In the genomic region with DNA sequence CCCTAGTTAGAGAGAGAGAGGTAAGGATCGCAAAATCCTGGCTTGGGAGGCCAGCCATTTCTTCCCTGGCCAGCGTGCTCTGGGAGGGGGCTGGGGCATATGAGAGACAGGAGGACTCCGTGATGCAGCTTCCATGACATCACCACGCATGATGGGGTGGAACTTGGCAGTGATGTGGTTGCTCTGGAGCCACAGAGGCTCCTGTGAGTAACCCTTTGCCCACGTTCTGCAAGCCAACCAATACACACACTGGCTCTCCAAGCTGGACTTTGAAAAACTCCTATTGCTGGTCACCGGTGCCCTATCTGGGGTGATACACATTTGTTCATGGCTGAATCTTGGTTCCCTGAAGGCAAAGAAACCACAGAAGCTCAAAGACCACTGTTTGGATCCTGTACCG, we compare ENCODE assay signal across 19 mouse cellular contexts. TPM values are rescaled to one million over a fixed set of nuclear protein-coding genes. Genes with fewer than 3 reads are reported as not detected.
A peak's percentile ranks its signal among the peaks of the same experiment; 100 is the strongest.
DNase-seq lines count a peak whose midpoint lies in the region; ATAC-seq and TF ChIP-seq lines count a peak whose summit lies in the region.
"Had no signal": no experiment of that assay in that cellular context is flagged by ENCODE, and none has a peak within 500 bp of the region (broad histone marks: within the 10 kb centered on the region; RNA-seq: fewer than 3 reads in every experiment).

No protein-coding gene starts in this region.

- no peak for DNase-seq in heart, embryonic 10.5 days (ENCODE audit: low spot score)
- DNase-seq in heart, postnatal 10 days = no peak
- DNase-seq in heart, postnatal 0 days (ENCODE audit: low spot score) = no peak
- DNase-seq in heart, adult 18-20 months = no peak
- DNase-seq in 3T3-L1 (ENCODE audit: low read depth, low spot score) (peak; percentile 28), NIH3T3 (ENCODE audit: low read depth) (peak; percentile 31)
- DNase-seq in cerebellum, postnatal 36 days = no peak
- DNase-seq in right cerebral cortex, postnatal 4 days = no peak
- DNase-seq: adrenal gland, postnatal 10 days; cerebellum, adult 11 months; cerebellum, adult 8-10 months; cerebellum, postnatal 14 days; gastrocnemius, postnatal 36 days; heart, adult 11 months; kidney, adult 2 months had no signal

- 0 out of 2 replicates have a peak, but pooled peaks have one; percentile 10 for ATAC-seq in heart, postnatal 0 days (ENCODE audit: insufficient read depth, low read depth)
- ATAC-seq: forebrain, embryonic 15.5 days; intestine, embryonic 16.5 days had no signal

- no peak for TF ChIP-seq EP300 in heart, postnatal 0 days (IDR thresholded peaks at IDR 0.05; ENCODE audit: low read depth)

- peaks cover 98% of the 10 kb centered on the region for H3K36me3 ChIP-seq in heart, embryonic 10.5 days
- H3K36me3 ChIP-seq in heart, postnatal 0 days (replicated peaks; ENCODE audit: control insufficient read depth, insufficient read depth, low read length) = peaks cover 65% of the 10 kb centered on the region
- H3K36me3 ChIP-seq: forebrain, embryonic 15.5 days had no signal

- H3K9ac ChIP-seq in heart, postnatal 0 days (replicated peaks; ENCODE audit: low read depth, low read length) = no peak overlapping the region
- H3K9ac ChIP-seq: embryonic facial prominence, embryonic 13.5 days; forebrain, embryonic 15.5 days; hindbrain, embryonic 14.5 days had no signal

- no peak overlapping the region for H3K4me2 ChIP-seq in heart, postnatal 0 days (ENCODE audit: low read depth, low read length)
- H3K4me2 ChIP-seq: embryonic facial prominence, embryonic 13.5 days; forebrain, embryonic 15.5 days; hindbrain, embryonic 14.5 days had no signal

- no peak overlapping the region for H3K4me3 ChIP-seq in heart, embryonic 10.5 days
- H3K4me3 ChIP-seq in heart, postnatal 0 days (ENCODE audit: low read depth, low read length) = no peak overlapping the region
- H3K4me3 ChIP-seq: embryonic facial prominence, embryonic 13.5 days; forebrain, embryonic 15.5 days had no signal

- no peaks in the 10 kb centered on the region for H3K27me3 ChIP-seq in heart, embryonic 10.5 days (ENCODE audit: insufficient read depth, poor library complexity, severe bottlenecking)
- H3K27me3 ChIP-seq in heart, postnatal 0 days (ENCODE audit: control insufficient read depth, insufficient read depth, low read length) = no peaks in the 10 kb centered on the region
- H3K27me3 ChIP-seq: embryonic facial prominence, embryonic 13.5 days; forebrain, embryonic 15.5 days had no signal

- intact Hi-C loops in heart, postnatal 10 days (cut with DNase I) = no loop called here

- peaks cover 78% of the 10 kb centered on the region for H3K4me1 ChIP-seq in heart, embryonic 10.5 days
- no peaks in the 10 kb centered on the region for H3K4me1 ChIP-seq in heart, postnatal 0 days (ENCODE audit: control insufficient read depth, insufficient read depth)

- no peaks in the 10 kb centered on the region for H3K9me3 ChIP-seq in heart, embryonic 10.5 days
- no peaks in the 10 kb centered on the region for H3K9me3 ChIP-seq in heart, postnatal 0 days (replicated peaks; ENCODE audit: control insufficient read depth, low read length)
- H3K9me3 ChIP-seq: embryonic facial prominence, embryonic 13.5 days; forebrain, embryonic 15.5 days had no signal

- 0 out of 2 replicates have a peak overlapping the region, but pooled peaks have one; percentile 17 for H3K27ac ChIP-seq in heart, embryonic 10.5 days
- H3K27ac ChIP-seq in heart, postnatal 0 days (ENCODE audit: low read depth) = no peak overlapping the region
- H3K27ac ChIP-seq: embryonic facial prominence, embryonic 13.5 days; forebrain, embryonic 15.5 days; hindbrain, embryonic 14.5 days had no signal

- 67% methylated on average over 7 of the region's 7 CpGs for WGBS in heart, embryonic 10.5 days
- WGBS in heart, postnatal 0 days = 64% methylated on average over 7 of the region's 7 CpGs

- no peak for TF ChIP-seq CTCF in heart, postnatal 0 days (IDR thresholded peaks at IDR 0.05; ENCODE audit: low read depth)

RNA-seq across cellular contexts. Expression of a gene that starts 20.8 kb away (rescaled TPM):
- 29.4 and 47.2 TPM in 2 replicates for polyA plus RNA-seq in heart, embryonic 10.5 days (2016; fragmentation: Nextera tagmentation; extraction: Ambion mirVana)
- total RNA-seq in heart, postnatal 10 days (2021) = 10 to 100 TPM; 16.1 to 19.4 TPM
- 68.4 and 93.1 TPM in 2 replicates for total RNA-seq in heart, postnatal 0 days (2014; rRNA removed; ENCODE audit: low replicate concordance)
- 5.6 and 6.7 TPM in 2 replicates for polyA plus RNA-seq in heart, postnatal 0 days (2015; fragmentation: Nextera tagmentation; extraction: Ambion mirVana)
- total RNA-seq in heart, adult 18-20 months (2021) = 10 to 100 TPM in 1 of 2 experiments, 1 to 10 TPM in 1; 9.0 to 11.3 TPM

Comparison
In these comparisons a context has a peak if more than half of its experiments do, and no peak if none do; other contexts are left out.
1. DNase-seq: peak in 3T3-L1 (single experiment) and NIH3T3 (single experiment); none in heart, embryonic 10.5 days (single experiment), heart, postnatal 10 days (0 of 2), heart, postnatal 0 days (single experiment), heart, adult 18-20 months (0 of 2), cerebellum, postnatal 36 days (0 of 2) and right cerebral cortex, postnatal 4 days (single experiment).